Mouse (Mus musculus): ENCODE results near the gene Prune1. TPM values are rescaled to one million over a fixed set of nuclear protein-coding genes. Genes with fewer than 3 reads are reported as not detected.
A peak's percentile ranks its signal among the peaks of the same experiment; 100 is the strongest.

Gene Prune1
- total and polyA plus RNA-seq, 3 experiments, result 28.5 to 51.8 TPM; not detected in 1

GRCm38 (mm10) chr3:95318548-95318947 lies 36.7 kb upstream of the Prune1 start:
- peak; percentile 36 for DNase-seq (ENCODE audit: low read depth, low spot score)
- Histone ChIP-seq H3K9me3 (replicated peaks; ENCODE audit: insufficient read depth, low read length) (no peaks in the 10 kb centered on the region), H3K36me3 (ENCODE audit: control insufficient read depth in 1 of 2, insufficient read depth in 2 of 2, low read length in 2 of 2) (peaks cover 25 to 43% of the 10 kb centered on the region in 2 experiments), H3K9ac (ENCODE audit: control insufficient read depth, low read depth, low read length, poor library complexity, severe bottlenecking) (no peak overlapping the region), H3K4me1 (ENCODE audit: control insufficient read depth in 1 of 2, insufficient read depth in 2 of 2, low read length in 2 of 2) (peaks cover 11 to 23% of the 10 kb centered on the region in 2 experiments), H3K27ac (ENCODE audit: control insufficient read depth, low read depth, low read length) (no peak overlapping the region), H3K79me2 (ENCODE audit: control insufficient read depth, insufficient read depth, low read length, poor library complexity) (peaks cover 71% of the 10 kb centered on the region), H3K27me3 (ENCODE audit: control insufficient read depth in 1 of 2, insufficient read depth in 2 of 2, low read length in 2 of 2) (no peaks in the 10 kb centered on the region), H3K4me3 (ENCODE audit: control insufficient read depth in 1 of 2, insufficient read depth in 1 of 2, low read depth in 2 of 2, low read length in 2 of 2) (no peak overlapping the region)
- TF ChIP-seq JUND (IDR thresholded peaks at IDR 0.05; ENCODE audit: low read depth, low read length) (no peak), CTCF (IDR thresholded peaks at IDR 0.05 in 2 of 3, conservative IDR thresholded peaks at IDR 0.05 in 1 of 3; ENCODE audit: control insufficient read depth in 1 of 3, insufficient read depth in 1 of 3, low read depth in 2 of 3, low read length in 3 of 3, poor library complexity in 1 of 3, severe bottlenecking in 1 of 3) (peak in 1 of 3 experiments; percentile 14; a peak in 1 of 6 replicates), UBTF (IDR thresholded peaks at IDR 0.05; ENCODE audit: borderline replicate concordance, insufficient read depth, low read depth, low read length) (no peak), EP300 (IDR thresholded peaks at IDR 0.05; ENCODE audit: low read depth in 1 of 2, low read length in 2 of 2) (no peak), CHD2 (IDR thresholded peaks at IDR 0.05; ENCODE audit: low read length) (no peak), MYB (IDR thresholded peaks at IDR 0.05; ENCODE audit: low read depth, low read length) (no peak), POLR2A (IDR thresholded peaks at IDR 0.05; ENCODE audit: control insufficient read depth in 1 of 2, insufficient read depth in 1 of 2, low read depth in 1 of 2, low read length in 2 of 2, poor library complexity in 1 of 2) (no peak), GATA1 (IDR thresholded peaks at IDR 0.05; ENCODE audit: low read depth, low read length) (no peak)

GRCm38 (mm10) chr3:95317414-95318080 lies 35.7 kb upstream of the Prune1 start:
- Histone ChIP-seq H3K27ac (ENCODE audit: control insufficient read depth, low read depth, low read length) (no peak overlapping the region), H3K4me3 (ENCODE audit: control insufficient read depth in 1 of 2, insufficient read depth in 1 of 2, low read depth in 2 of 2, low read length in 2 of 2) (no peak overlapping the region), H3K36me3 (ENCODE audit: control insufficient read depth in 1 of 2, insufficient read depth in 2 of 2, low read length in 2 of 2) (peaks cover 26 to 33% of the 10 kb centered on the region in 2 experiments), H3K9me3 (replicated peaks; ENCODE audit: insufficient read depth, low read length) (no peaks in the 10 kb centered on the region), H3K4me1 (ENCODE audit: control insufficient read depth in 1 of 2, insufficient read depth in 2 of 2, low read length in 2 of 2) (peaks cover 11 to 28% of the 10 kb centered on the region in 2 experiments), H3K27me3 (ENCODE audit: control insufficient read depth in 1 of 2, insufficient read depth in 2 of 2, low read length in 2 of 2) (no peaks in the 10 kb centered on the region), H3K79me2 (ENCODE audit: control insufficient read depth, insufficient read depth, low read length, poor library complexity) (peaks cover 74% of the 10 kb centered on the region), H3K9ac (ENCODE audit: control insufficient read depth, low read depth, low read length, poor library complexity, severe bottlenecking) (no peak overlapping the region)
- peak; percentile 88 for DNase-seq (ENCODE audit: low read depth, low spot score)
- TF ChIP-seq USF2 (IDR thresholded peaks at IDR 0.05; ENCODE audit: borderline replicate concordance in 1 of 2, insufficient read depth in 1 of 2, low read depth in 1 of 2, low read length in 2 of 2) (no peak), CTCF (IDR thresholded peaks at IDR 0.05 in 2 of 3, conservative IDR thresholded peaks at IDR 0.05 in 1 of 3; ENCODE audit: control insufficient read depth in 1 of 3, insufficient read depth in 1 of 3, low read depth in 2 of 3, low read length in 3 of 3, poor library complexity in 1 of 3, severe bottlenecking in 1 of 3) (peak in 1 of 3 experiments; percentile 91; a peak in 2 of 6 replicates), ETS1 (IDR thresholded peaks at IDR 0.05; ENCODE audit: low read depth, low read length) (no peak)

GRCm38 (mm10) chr3:95315844-95316550 lies 34.1 kb upstream of the Prune1 start:
- peaks cover 20 to 41% of the 10 kb centered on the region in 2 experiments for H3K4me1 ChIP-seq (ENCODE audit: control insufficient read depth in 1 of 2, insufficient read depth in 2 of 2, low read length in 2 of 2)
- peaks cover 74% of the 10 kb centered on the region for H3K79me2 ChIP-seq (ENCODE audit: control insufficient read depth, insufficient read depth, low read length, poor library complexity)
- no peaks in the 10 kb centered on the region for H3K27me3 ChIP-seq (ENCODE audit: control insufficient read depth in 1 of 2, insufficient read depth in 2 of 2, low read length in 2 of 2)
- H3K36me3 ChIP-seq (ENCODE audit: control insufficient read depth in 1 of 2, insufficient read depth in 2 of 2, low read length in 2 of 2), result peaks cover 20 to 39% of the 10 kb centered on the region in 2 experiments
- TF ChIP-seq ZC3H11A (IDR thresholded peaks at IDR 0.05; ENCODE audit: low read depth, low read length) (no peak), ZMIZ1 (IDR thresholded peaks at IDR 0.05; ENCODE audit: low read depth, low read length) (no peak), POLR2AphosphoS2 (IDR thresholded peaks at IDR 0.05; ENCODE audit: low read length) (no peak), POLR2A (IDR thresholded peaks at IDR 0.05; ENCODE audit: control insufficient read depth in 1 of 2, insufficient read depth in 1 of 2, low read depth in 1 of 2, low read length in 2 of 2, poor library complexity in 1 of 2) (no peak), GABPA (IDR thresholded peaks at IDR 0.05; ENCODE audit: low read depth, low read length) (no peak), USF2 (IDR thresholded peaks at IDR 0.05; ENCODE audit: borderline replicate concordance in 1 of 2, insufficient read depth in 1 of 2, low read depth in 1 of 2, low read length in 2 of 2) (no peak), RCOR1 (IDR thresholded peaks at IDR 0.05; ENCODE audit: low read depth, low read length) (no peak), ZNF384 (IDR thresholded peaks at IDR 0.05; ENCODE audit: low read depth, low read length) (no peak), MAZ (IDR thresholded peaks at IDR 0.05; ENCODE audit: low read depth, low read length) (no peak), ELF1 (IDR thresholded peaks at IDR 0.05; ENCODE audit: low read depth, low read length) (no peak), TCF12 (IDR thresholded peaks at IDR 0.05; ENCODE audit: low read depth, low read length) (no peak), BHLHE40 (IDR thresholded peaks at IDR 0.05; ENCODE audit: borderline replicate concordance, low read depth, low read length) (no peak), UBTF (IDR thresholded peaks at IDR 0.05; ENCODE audit: borderline replicate concordance, insufficient read depth, low read depth, low read length) (no peak), MXI1 (IDR thresholded peaks at IDR 0.05; ENCODE audit: low read depth, low read length) (no peak)
- no peaks in the 10 kb centered on the region for H3K9me3 ChIP-seq (replicated peaks; ENCODE audit: insufficient read depth, low read length)
- peak; percentile 92 for DNase-seq (ENCODE audit: low read depth, low spot score)
- H3K4me3 ChIP-seq (ENCODE audit: control insufficient read depth in 1 of 2, insufficient read depth in 1 of 2, low read depth in 2 of 2, low read length in 2 of 2), result peak overlapping the region; percentile 85
- H3K27ac ChIP-seq (ENCODE audit: control insufficient read depth, low read depth, low read length), result peak overlapping the region; percentile 95
- H3K9ac ChIP-seq (ENCODE audit: control insufficient read depth, low read depth, low read length, poor library complexity, severe bottlenecking), result peak overlapping the region; percentile 89
